Comparison of ENCODE assay signal across 16 mouse cellular contexts in the genomic region with DNA sequence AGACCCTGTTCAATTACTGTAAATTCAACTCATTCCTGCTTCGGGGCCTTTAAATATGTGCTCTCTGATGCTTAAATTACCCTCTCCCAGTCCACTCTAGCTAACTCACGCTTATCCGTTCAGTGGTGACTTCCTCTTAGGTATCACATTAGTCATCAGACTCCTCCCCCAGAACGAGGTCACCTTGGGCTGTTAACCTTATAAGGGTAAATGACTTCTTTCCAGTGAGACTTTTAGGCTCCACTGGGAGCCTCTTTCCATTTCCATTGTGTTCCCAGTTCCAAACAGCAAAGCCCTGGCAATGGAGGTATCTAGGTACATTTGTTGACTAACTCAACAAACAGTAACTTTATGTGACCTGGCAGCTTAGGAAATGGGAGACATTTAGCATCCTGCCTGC.
DNase-seq lines count a peak whose midpoint lies in the region; ATAC-seq and TF ChIP-seq lines count a peak whose summit lies in the region.
"Had no signal": no experiment of that assay in that cellular context is flagged by ENCODE, and none has a peak within 500 bp of the region (broad histone marks: within the 10 kb centered on the region; RNA-seq: fewer than 3 reads in every experiment).

No protein-coding gene starts in this region.

- TF ChIP-seq CTCF in embryonic fibroblast, embryonic 13.5 days (IDR thresholded peaks at IDR 0.05; ENCODE audit: borderline replicate concordance, insufficient read depth, low read length) = no peak
- TF ChIP-seq CTCF in layer of hippocampus, adult 2 months (conservative IDR thresholded peaks at IDR 0.05) = no peak

- H3K27me3 ChIP-seq in heart, embryonic 15.5 days = no peaks in the 10 kb centered on the region
- H3K27me3 ChIP-seq: intestine, embryonic 15.5 days; midbrain, embryonic 12.5 days had no signal

- peaks cover 34% of the 10 kb centered on the region for H3K4me1 ChIP-seq in heart, embryonic 15.5 days (replicated peaks)
- H3K4me1 ChIP-seq in ES-E14 (ENCODE audit: control insufficient read depth in 2 of 2, insufficient read depth in 2 of 2, low read length in 2 of 2, poor library complexity in 1 of 2) = peaks cover 9 to 11% of the 10 kb centered on the region in 2 experiments
- H3K4me1 ChIP-seq in embryonic fibroblast, embryonic 13.5 days (ENCODE audit: control insufficient read depth, insufficient read depth, low read length) = peaks cover 27% of the 10 kb centered on the region
- H3K4me1 ChIP-seq: embryonic facial prominence, embryonic 10.5 days; midbrain, embryonic 12.5 days had no signal

- no peak for ATAC-seq in heart, embryonic 15.5 days (replicated peaks; ENCODE audit: insufficient number of reproducible peaks, insufficient read depth, low FRiP score, low read depth)
- ATAC-seq: intestine, embryonic 15.5 days had no signal

- no peaks in the 10 kb centered on the region for H3K9me3 ChIP-seq in heart, embryonic 15.5 days (replicated peaks)
- H3K9me3 ChIP-seq in ES-E14 (ENCODE audit: control insufficient read depth, insufficient read depth, low read depth, low read length) = no peaks in the 10 kb centered on the region
- H3K9me3 ChIP-seq: embryonic facial prominence, embryonic 10.5 days; intestine, embryonic 15.5 days; midbrain, embryonic 12.5 days had no signal

- no peak for DNase-seq in heart, postnatal 36 days
- peak; percentile 31 for DNase-seq in CD4-positive, CD25-positive, alpha-beta regulatory T cell, adult 2 months (ENCODE audit: low read depth, low spot score)
- peak; percentile 58 for DNase-seq in ES-E14 (ENCODE audit: low read depth, low spot score)
- DNase-seq in layer of hippocampus, adult 2 months (ENCODE audit: low spot score in 2 of 2) = no peak
- DNase-seq in layer of hippocampus, postnatal 14 days (ENCODE audit: low spot score in 2 of 2) = no peak
- no peak for DNase-seq in left cerebral cortex, postnatal 4 days
- DNase-seq: cerebellum, postnatal 10 days; gastrocnemius, postnatal 25 days; kidney, postnatal 14 days; right cerebral cortex, postnatal 25 days; thymus, adult 18-20 months had no signal

- H3K9ac ChIP-seq in heart, embryonic 15.5 days = no peak overlapping the region
- H3K9ac ChIP-seq in ES-E14 (ENCODE audit: insufficient read depth, low read depth, low read length, poor library complexity, severe bottlenecking) = no peak overlapping the region
- H3K9ac ChIP-seq: intestine, embryonic 15.5 days; midbrain, embryonic 12.5 days had no signal

- TF ChIP-seq POLR2A in embryonic fibroblast, embryonic 13.5 days (IDR thresholded peaks at IDR 0.05; ENCODE audit: low read depth, low read length) = no peak

- H3K36me3 ChIP-seq in heart, embryonic 15.5 days = peaks cover 22% of the 10 kb centered on the region
- H3K36me3 ChIP-seq in ES-E14 (ENCODE audit: control insufficient read depth, insufficient read depth, low read length, poor library complexity, severe bottlenecking) = peaks cover 17% of the 10 kb centered on the region

- no peak overlapping the region for H3K4me3 ChIP-seq in heart, embryonic 15.5 days
- H3K4me3 ChIP-seq in ES-E14 (ENCODE audit: insufficient read depth in 1 of 2, low read depth in 1 of 2, low read length in 2 of 2, poor library complexity in 1 of 2, severe bottlenecking in 1 of 2) = peak overlapping the region in 1 of 2 experiments; percentile 18; a peak in 1 of 4 replicates
- no peak overlapping the region for H3K4me3 ChIP-seq in embryonic fibroblast, embryonic 13.5 days (ENCODE audit: insufficient read depth, low read length)
- H3K4me3 ChIP-seq in layer of hippocampus, adult 2 months = no peak overlapping the region
- H3K4me3 ChIP-seq: embryonic facial prominence, embryonic 10.5 days; intestine, embryonic 15.5 days; midbrain, embryonic 12.5 days had no signal

- 68% methylated on average over 4 of the region's 4 CpGs for WGBS in heart, embryonic 15.5 days

- peak overlapping the region; percentile 3; the same call in 1 of the 2 replicates for H3K27ac ChIP-seq in heart, embryonic 15.5 days
- H3K27ac ChIP-seq in ES-E14 (ENCODE audit: insufficient read depth, low read depth, low read length, poor library complexity, severe bottlenecking) = peak overlapping the region; percentile 50
- peak overlapping the region; percentile 95 for H3K27ac ChIP-seq in embryonic fibroblast, embryonic 13.5 days (ENCODE audit: insufficient read depth, low read length)
- H3K27ac ChIP-seq in layer of hippocampus, adult 2 months = no peak overlapping the region
- H3K27ac ChIP-seq: embryonic facial prominence, embryonic 10.5 days; midbrain, embryonic 12.5 days had no signal

- intact Hi-C loops in heart, postnatal 36 days (cut with DNase I) = loop anchor here (2.0 kb wide), 1 partner anchor 45 kb away; no protein-coding TSS in a partner anchor
- intact Hi-C loops in left cerebral cortex, postnatal 4 days (cut with DNase I) = no loop called here

- no peak overlapping the region for H3K4me2 ChIP-seq in heart, embryonic 15.5 days
- H3K4me2 ChIP-seq: intestine, embryonic 15.5 days; midbrain, embryonic 12.5 days had no signal

- in situ Hi-C loops in ES-E14 (cut with MboI; ENCODE audit: low sequenced_read_pairs in 2 of 2, unreplicated experiment in 2 of 2) = no loop called here

TF ChIP-seq in ES-E14, 5 proteins besides CTCF, POLR2A, EP300 and RAD21:
- TF ChIP-seq HCFC1 (IDR thresholded peaks at IDR 0.05; ENCODE audit: borderline replicate concordance, insufficient read depth, low read length) = no peak; the same call in 1 of the 2 replicates
- TF ChIP-seq CHD2 (IDR thresholded peaks at IDR 0.05; ENCODE audit: low read depth, low read length) = peak; percentile 66; the same call in 1 of the 2 replicates

Comparison
In these comparisons a context has a peak if more than half of its experiments do, and no peak if none do; other contexts are left out.
1. DNase-seq: peak in CD4-positive, CD25-positive, alpha-beta regulatory T cell, adult 2 months (single experiment) and ES-E14 (single experiment); none in heart, postnatal 36 days (0 of 2), layer of hippocampus, adult 2 months (0 of 2), layer of hippocampus, postnatal 14 days (0 of 2) and left cerebral cortex, postnatal 4 days (single experiment).